Mouse (Mus musculus) CH12.LX (cell line): ENCODE results near the gene Samsn1.

ENCODE experiments used
- BHLHE40 ChIP-seq: IDR thresholded peaks from 2 replicates; pipeline ENCODE4 v1.6.1; 2011; ENCODE audit warnings: mild to moderate bottlenecking, low read depth, low read length, improper control_type of control experiment
- CTCF ChIP-seq, 2 experiments: IDR thresholded peaks in 1 of 2; conservative IDR thresholded peaks in 1 of 2; 2 replicates each; pipeline ENCODE4 v1.5.1; 2011 to 2012; ENCODE audit warnings: low read depth in 2 of 2, low read length in 2 of 2, improper control_type of control experiment in 1 of 2, inconsistent platforms in 1 of 2, mild to moderate bottlenecking in 1 of 2, moderate library complexity in 1 of 2
- KAT2A ChIP-seq: IDR thresholded peaks from 2 replicates; pipeline ENCODE4 v1.6.1; 2012; ENCODE audit warnings: low read length, improper control_type of control experiment, inconsistent platforms; ENCODE audit not compliant: insufficient replicate concordance
- POLR2A ChIP-seq: IDR thresholded peaks from 2 replicates; pipeline ENCODE4 v1.6.1; 2011; ENCODE audit warnings: low read depth, mild to moderate bottlenecking, improper control_type of control experiment, low read length
- SIN3A ChIP-seq: IDR thresholded peaks from 2 replicates; pipeline ENCODE4 v1.6.1; 2012; ENCODE audit warnings: low read length, improper control_type of control experiment, inconsistent platforms
- USF1 ChIP-seq: IDR thresholded peaks from 2 replicates; pipeline ENCODE4 v1.6.1; 2014; ENCODE audit warnings: low read depth, mild to moderate bottlenecking, inconsistent platforms, low read length, improper control_type of control experiment

DNA sequence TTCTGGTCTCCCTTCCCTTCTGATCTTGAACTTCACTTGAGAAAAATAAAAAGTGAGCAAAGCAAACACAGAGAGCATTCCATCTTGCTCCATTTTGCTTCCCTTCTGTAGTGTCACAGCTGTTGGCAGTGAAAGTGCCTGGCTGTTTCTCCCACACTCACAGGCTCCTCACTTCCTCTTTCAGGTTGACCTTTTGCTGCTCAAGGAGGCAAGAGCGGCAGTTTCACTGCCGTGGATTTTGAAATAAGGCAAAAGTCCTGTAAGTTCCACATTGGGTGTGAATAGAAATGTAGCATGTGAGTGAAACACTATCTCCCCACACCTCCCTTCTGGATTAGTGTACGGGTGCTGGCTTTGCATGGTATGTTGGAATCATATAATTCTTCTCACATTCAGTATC lies 144.9 kb downstream of the Samsn1 start:
- TF ChIP-seq USF1 (no peak), POLR2A (no peak), SIN3A (no peak), BHLHE40 (peak; percentile 70), CTCF (conservative IDR thresholded peaks at IDR 0.05 in 1 of 2, IDR thresholded peaks at IDR 0.05 in 1 of 2; ENCODE audit: low read depth in 2 of 2, low read length in 2 of 2) (no peak), KAT2A (no peak)
